Mouse (Mus musculus) lung, embryonic 14.5 days (tissue): ENCODE data around the gene Slc30a10. TPM values are rescaled to one million over a fixed set of nuclear protein-coding genes. Genes with fewer than 3 reads are reported as not detected.

Experiments
- ATAC-seq: fragments of 200-750 bp; cut with Nextera tagmentation; 2 replicates; pipeline ENCODE4 v1.8.0; 2017; ENCODE audit warnings: mild to moderate bottlenecking, moderate TSS enrichment, moderate library complexity; ENCODE audit not compliant: insufficient read depth
- DNase-seq: peaks from one replicate; pipeline ENCODE4 v3.0.0-alpha.2; 2015
- H3K27ac ChIP-seq: fragments of 300-500 bp; sonication (generic); 2 replicates; pipeline ENCODE4 v1.5.1; 2014; ENCODE audit warnings: low read depth, mild to moderate bottlenecking, moderate library complexity
- H3K27me3 ChIP-seq: fragments of 300-500 bp; sonication (generic); 2 replicates; pipeline ENCODE4 v1.6.1; 2014; ENCODE audit warnings: low read length, control low read depth; ENCODE audit not compliant: insufficient read depth
- H3K36me3 ChIP-seq: fragments of 300-500 bp; sonication (generic); 2 replicates; pipeline ENCODE4 v1.6.1; 2014; ENCODE audit warnings: control low read depth; ENCODE audit not compliant: insufficient read depth
- H3K4me1 ChIP-seq: fragments of 300-500 bp; sonication (generic); 2 replicates; pipeline ENCODE4 v1.6.1; 2014; ENCODE audit warnings: antibody characterized with exemption, control low read depth; ENCODE audit not compliant: insufficient read depth
- H3K4me2 ChIP-seq: fragments of 300-500 bp; sonication (generic); 2 replicates; pipeline ENCODE4 v1.6.1; 2014; ENCODE audit warnings: mild to moderate bottlenecking
- H3K4me3 ChIP-seq: fragments of 300-500 bp; sonication (generic); 2 replicates; pipeline ENCODE4 v1.5.1; 2014; ENCODE audit warnings: low read depth, low read length
- H3K9ac ChIP-seq: fragments of 300-500 bp; sonication (generic); 2 replicates; pipeline ENCODE4 v1.6.1; 2014
- H3K9me3 ChIP-seq: fragments of 300-500 bp; sonication (generic); 2 replicates; pipeline ENCODE4 v1.6.1; 2016; ENCODE audit warnings: low read depth, low read length, control low read depth
- CTCF ChIP-seq: IDR thresholded peaks from 2 replicates; pipeline ENCODE4 v1.5.1; 2016; ENCODE audit warnings: antibody characterized with exemption, low read depth
- WGBS: fragments of 180-500 bp; shearing (Covaris S2); extraction: QIAGEN DNeasy Blood & Tissue Kit; methylation state at CpG from one replicate; pipeline ENCODE4 v1.1.7; 2014; 5-methylcytosine and 5-hydroxymethylcytosine counted together
- polyA plus RNA-seq: library from polyadenylated mRNA; unstranded; fragments of >200 nt; fragmentation: Nextera tagmentation; extraction: Ambion mirVana; gene quantifications from 2 replicates; pipeline ENCODE4 v1.2.1, GENCODE M21; 2014

The Slc30a10 gene
- polyA plus RNA-seq, 1 experiment from 2014 or later = 0.09 TPM

GRCm38 (mm10) chr1:185500602-185501001, 46.0 kb downstream of the Slc30a10 start:
- no peak for TF ChIP-seq CTCF
- no peak overlapping the region for H3K27ac ChIP-seq
- no peaks in the 10 kb centered on the region for H3K27me3 ChIP-seq
- H3K36me3 ChIP-seq = no peaks in the 10 kb centered on the region
- no peak overlapping the region for H3K9ac ChIP-seq
- H3K4me3 ChIP-seq = no peak overlapping the region
- no peak overlapping the region for H3K4me2 ChIP-seq
- no peaks in the 10 kb centered on the region for H3K4me1 ChIP-seq
- H3K9me3 ChIP-seq = no peaks in the 10 kb centered on the region
- 68% methylated on average over 7 of the region's 7 CpGs for WGBS
- ATAC-seq = no peak
- no peak for DNase-seq

- Histone ChIP-seq H3K4me1 (no peaks in the 10 kb centered on the region), H3K27me3 (no peaks in the 10 kb centered on the region), H3K9ac (no peak overlapping the region), H3K4me3 (no peak overlapping the region), H3K4me2 (no peak overlapping the region), H3K9me3 (no peaks in the 10 kb centered on the region), H3K36me3 (no peaks in the 10 kb centered on the region), H3K27ac (no peak overlapping the region)
- TF ChIP-seq CTCF = peak; percentile 73
- ATAC-seq = no peak
- peak; percentile 87 for DNase-seq
- WGBS = 35% methylated on average over 10 of the region's 10 CpGs
Measured at GRCm38 (mm10) chr1:185501801-185502340, 47.2 kb downstream of the Slc30a10 start.

- no peak overlapping the region for H3K4me3 ChIP-seq
- ATAC-seq = no peak
- no peak overlapping the region for H3K4me2 ChIP-seq
- no peak overlapping the region for H3K27ac ChIP-seq
- no peaks in the 10 kb centered on the region for H3K4me1 ChIP-seq
- H3K9ac ChIP-seq = no peak overlapping the region
- whole genome bisulfite sequencing = 55% methylated on average over 6 of the region's 6 CpGs
- H3K36me3 ChIP-seq = no peaks in the 10 kb centered on the region
- no peaks in the 10 kb centered on the region for H3K27me3 ChIP-seq
- no peaks in the 10 kb centered on the region for H3K9me3 ChIP-seq
- no peak for DNase-seq
- no peak for TF ChIP-seq CTCF
Measured at GRCm38 (mm10) chr1:185502550-185502949, 47.9 kb downstream of the Slc30a10 start.

GRCm38 (mm10) chr1:185509042-185509441, 54.4 kb downstream of the Slc30a10 start:
- DNase-seq = no peak
- no peak for TF ChIP-seq CTCF
- Histone ChIP-seq H3K4me2 (no peak overlapping the region), H3K27ac (no peak overlapping the region), H3K27me3 (no peaks in the 10 kb centered on the region), H3K9ac (no peak overlapping the region), H3K36me3 (no peaks in the 10 kb centered on the region), H3K4me3 (no peak overlapping the region), H3K4me1 (no peaks in the 10 kb centered on the region), H3K9me3 (no peaks in the 10 kb centered on the region)
- ATAC-seq = no peak
- WGBS = 56% methylated on average over 3 of the region's 3 CpGs

GRCm38 (mm10) chr1:185511306-185511705, 56.7 kb downstream of the Slc30a10 start:
- no peak for ATAC-seq
- no peak overlapping the region for H3K27ac ChIP-seq
- H3K9me3 ChIP-seq = no peaks in the 10 kb centered on the region
- WGBS = 91% methylated on average over 5 of the region's 5 CpGs
- H3K27me3 ChIP-seq = no peaks in the 10 kb centered on the region
- no peak overlapping the region for H3K9ac ChIP-seq
- no peak overlapping the region for H3K4me3 ChIP-seq
- H3K4me1 ChIP-seq = no peaks in the 10 kb centered on the region
- no peak for DNase-seq
- H3K4me2 ChIP-seq = no peak overlapping the region
- no peaks in the 10 kb centered on the region for H3K36me3 ChIP-seq
- no peak for TF ChIP-seq CTCF

GRCm38 (mm10) chr1:185515526-185515979, 60.9 kb downstream of the Slc30a10 start:
- H3K36me3 ChIP-seq = no peaks in the 10 kb centered on the region
- H3K27me3 ChIP-seq = no peaks in the 10 kb centered on the region
- TF ChIP-seq CTCF = no peak
- ATAC-seq (peak; percentile 49; the same call in 1 of the 2 replicates), DNase-seq (no peak)
- no peaks in the 10 kb centered on the region for H3K9me3 ChIP-seq
- H3K4me3 ChIP-seq = no peak overlapping the region
- no peaks in the 10 kb centered on the region for H3K4me1 ChIP-seq
- 41% methylated on average over 14 of the region's 14 CpGs for WGBS
- 0 out of 2 replicates have a peak overlapping the region, but pooled peaks have one; percentile 2 for H3K4me2 ChIP-seq
- H3K9ac ChIP-seq = no peak overlapping the region
- H3K27ac ChIP-seq = no peak overlapping the region

GRCm38 (mm10) chr1:185516041-185516440, 61.4 kb downstream of the Slc30a10 start:
- no peak overlapping the region for H3K9ac ChIP-seq
- H3K4me3 ChIP-seq = no peak overlapping the region
- ATAC-seq = no peak
- H3K4me2 ChIP-seq = no peak overlapping the region
- 53% methylated on average over 10 of the region's 10 CpGs for WGBS
- no peaks in the 10 kb centered on the region for H3K9me3 ChIP-seq
- no peak overlapping the region for H3K27ac ChIP-seq
- no peak for DNase-seq
- H3K4me1 ChIP-seq = no peaks in the 10 kb centered on the region
- no peaks in the 10 kb centered on the region for H3K36me3 ChIP-seq
- H3K27me3 ChIP-seq = no peaks in the 10 kb centered on the region
- TF ChIP-seq CTCF = no peak
